Mouse (Mus musculus): ENCODE results near the gene Gng7.

- TF ChIP-seq CTCF (IDR thresholded peaks at IDR 0.05; ENCODE audit: low read depth, low read length): peak; percentile 38
- no peak for TF ChIP-seq EP300 (IDR thresholded peaks at IDR 0.05; ENCODE audit: insufficient read depth, low read depth, low read length)
Observed at GRCm38 (mm10) chr10:80957791-80958190, 57.0 kb downstream of the Gng7 start.
